In genomic region chr3:95731802-95732201, GRCm38 (mm10) we compare ENCODE assay signal across 24 mouse cellular contexts. TPM values are rescaled to one million over a fixed set of nuclear protein-coding genes. Genes with fewer than 3 reads are reported as not detected.
DNase-seq lines count a peak whose midpoint lies in the region; ATAC-seq and TF ChIP-seq lines count a peak whose summit lies in the region.
"Had no signal": no experiment of that assay in that cellular context is flagged by ENCODE, and none has a peak within 500 bp of the region (broad histone marks: within the 10 kb centered on the region; RNA-seq: fewer than 3 reads in every experiment).

No protein-coding gene starts in this region.

- DNase-seq in forebrain, postnatal 0 days = no peak
- DNase-seq in kidney, postnatal 0 days (ENCODE audit: low spot score) = no peak
- no peak for DNase-seq in kidney, postnatal 4 days
- DNase-seq in lung, postnatal 0 days (ENCODE audit: low spot score) = no peak
- no peak for DNase-seq in lung, postnatal 4 days
- DNase-seq in spleen, adult 18-20 months = no peak
- no peak for DNase-seq in embryo, embryonic 9.5 days (ENCODE audit: extremely low spot score)
- DNase-seq: adrenal gland, adult 2 months; cerebellum, adult 2 months; cerebellum, postnatal 25 days; gastrocnemius, postnatal 25 days; kidney, adult 18-20 months; thymus, adult 2 months had no signal

- H3K9me3 ChIP-seq in forebrain, postnatal 0 days (ENCODE audit: low read length) = no peaks in the 10 kb centered on the region
- H3K9me3 ChIP-seq in forebrain, embryonic 12.5 days = no peaks in the 10 kb centered on the region
- no peaks in the 10 kb centered on the region for H3K9me3 ChIP-seq in kidney, postnatal 0 days (replicated peaks; ENCODE audit: low read length)
- no peaks in the 10 kb centered on the region for H3K9me3 ChIP-seq in lung, postnatal 0 days (ENCODE audit: low read length)
- H3K9me3 ChIP-seq: embryonic facial prominence, embryonic 15.5 days; forebrain, embryonic 15.5 days; heart, embryonic 10.5 days; hindbrain, embryonic 10.5 days; limb, embryonic 12.5 days; lung, embryonic 15.5 days had no signal

- ATAC-seq in forebrain, postnatal 0 days = no peak
- no peak for ATAC-seq in forebrain, embryonic 12.5 days (ENCODE audit: low FRiP score)
- ATAC-seq in kidney, postnatal 0 days (replicated peaks; ENCODE audit: low FRiP score, low read depth) = no peak
- ATAC-seq in lung, postnatal 0 days = no peak
- ATAC-seq: CD4-positive, CD25-positive, alpha-beta regulatory T cell, adult 4 months; forebrain, embryonic 15.5 days; Patski had no signal

- H3K4me1 ChIP-seq in forebrain, postnatal 0 days (ENCODE audit: insufficient read depth) = no peaks in the 10 kb centered on the region
- no peaks in the 10 kb centered on the region for H3K4me1 ChIP-seq in forebrain, embryonic 12.5 days
- 0 out of 2 replicates have a peak, but pooled peaks cover 6% of the 10 kb centered on the region for H3K4me1 ChIP-seq in kidney, postnatal 0 days (replicated peaks; ENCODE audit: insufficient read depth, low read length)
- H3K4me1 ChIP-seq in lung, postnatal 0 days (ENCODE audit: insufficient read depth, low read depth, low read length) = peaks cover 5% of the 10 kb centered on the region; the same call in 1 of the 2 replicates
- H3K4me1 ChIP-seq: forebrain, embryonic 15.5 days; limb, embryonic 12.5 days had no signal

- peak; percentile 21; the same call in 1 of the 2 replicates for TF ChIP-seq CTCF in forebrain, postnatal 0 days (IDR thresholded peaks at IDR 0.05; ENCODE audit: low read depth)
- TF ChIP-seq CTCF in kidney, postnatal 0 days (IDR thresholded peaks at IDR 0.05; ENCODE audit: low read depth) = peak; percentile 14; the same call in 1 of the 2 replicates
- TF ChIP-seq CTCF in lung, postnatal 0 days (IDR thresholded peaks at IDR 0.05) = peak; percentile 22

- TF ChIP-seq EP300 in lung, postnatal 0 days (IDR thresholded peaks at IDR 0.05) = no peak

- no peak overlapping the region for H3K9ac ChIP-seq in forebrain, postnatal 0 days
- H3K9ac ChIP-seq in forebrain, embryonic 12.5 days = no peak overlapping the region
- no peak overlapping the region for H3K9ac ChIP-seq in kidney, postnatal 0 days (ENCODE audit: low read depth, low read length)
- no peak overlapping the region for H3K9ac ChIP-seq in lung, postnatal 0 days (replicated peaks; ENCODE audit: low read depth)
- H3K9ac ChIP-seq: embryonic facial prominence, embryonic 15.5 days; forebrain, embryonic 15.5 days; limb, embryonic 12.5 days; lung, embryonic 15.5 days had no signal

- H3K27me3 ChIP-seq in forebrain, postnatal 0 days (ENCODE audit: insufficient read depth, low read length) = no peaks in the 10 kb centered on the region
- H3K27me3 ChIP-seq in forebrain, embryonic 12.5 days = no peaks in the 10 kb centered on the region
- H3K27me3 ChIP-seq in kidney, postnatal 0 days (ENCODE audit: insufficient read depth, low read length) = no peaks in the 10 kb centered on the region
- H3K27me3 ChIP-seq in lung, postnatal 0 days (replicated peaks; ENCODE audit: insufficient read depth, low read length) = no peaks in the 10 kb centered on the region
- H3K27me3 ChIP-seq: embryonic facial prominence, embryonic 15.5 days; forebrain, embryonic 15.5 days; limb, embryonic 12.5 days; lung, embryonic 15.5 days; Patski had no signal

- H3K4me3 ChIP-seq in forebrain, postnatal 0 days (ENCODE audit: low read depth, low read length) = no peak overlapping the region
- no peak overlapping the region for H3K4me3 ChIP-seq in forebrain, embryonic 12.5 days (replicated peaks)
- no peak overlapping the region for H3K4me3 ChIP-seq in kidney, postnatal 0 days (replicated peaks; ENCODE audit: low read depth, low read length)
- H3K4me3 ChIP-seq in lung, postnatal 0 days (ENCODE audit: low read depth, low read length) = no peak overlapping the region
- H3K4me3 ChIP-seq: embryonic facial prominence, embryonic 15.5 days; forebrain, embryonic 15.5 days; heart, embryonic 10.5 days; hindbrain, embryonic 10.5 days; limb, embryonic 12.5 days; lung, embryonic 15.5 days had no signal

- WGBS in forebrain, postnatal 0 days = 93% methylated on average over 4 of the region's 4 CpGs
- WGBS in forebrain, embryonic 12.5 days = 87% methylated on average over 4 of the region's 4 CpGs
- 90% methylated on average over 4 of the region's 4 CpGs for WGBS in kidney, postnatal 0 days
- 88% methylated on average over 4 of the region's 4 CpGs for WGBS in lung, postnatal 0 days

- no peak overlapping the region for H3K4me2 ChIP-seq in forebrain, postnatal 0 days (ENCODE audit: low read depth)
- no peak overlapping the region for H3K4me2 ChIP-seq in forebrain, embryonic 12.5 days
- H3K4me2 ChIP-seq in kidney, postnatal 0 days (ENCODE audit: low read length) = no peak overlapping the region
- no peak overlapping the region for H3K4me2 ChIP-seq in lung, postnatal 0 days (replicated peaks; ENCODE audit: low read depth, low read length)
- H3K4me2 ChIP-seq: embryonic facial prominence, embryonic 15.5 days; forebrain, embryonic 15.5 days; limb, embryonic 12.5 days; liver, embryonic 11.5 days; lung, embryonic 15.5 days; midbrain, embryonic 11.5 days had no signal

- no peak overlapping the region for H3K27ac ChIP-seq in forebrain, postnatal 0 days (ENCODE audit: low read depth, low read length)
- no peak overlapping the region for H3K27ac ChIP-seq in forebrain, embryonic 12.5 days
- H3K27ac ChIP-seq in kidney, postnatal 0 days = no peak overlapping the region
- H3K27ac ChIP-seq in lung, postnatal 0 days (ENCODE audit: low read length) = no peak overlapping the region
- H3K27ac ChIP-seq: embryonic facial prominence, embryonic 15.5 days; forebrain, embryonic 15.5 days; hindbrain, embryonic 10.5 days; limb, embryonic 12.5 days had no signal

- peaks cover 19% of the 10 kb centered on the region for H3K36me3 ChIP-seq in forebrain, postnatal 0 days (ENCODE audit: insufficient read depth)
- H3K36me3 ChIP-seq in forebrain, embryonic 12.5 days (replicated peaks) = peaks cover 24% of the 10 kb centered on the region
- 0 out of 2 replicates have a peak, but pooled peaks cover 3% of the 10 kb centered on the region for H3K36me3 ChIP-seq in kidney, postnatal 0 days (ENCODE audit: insufficient read depth, low read length)
- H3K36me3 ChIP-seq in lung, postnatal 0 days (ENCODE audit: insufficient read depth, low read length) = no peaks in the 10 kb centered on the region
- H3K36me3 ChIP-seq: embryonic facial prominence, embryonic 15.5 days had no signal

RNA-seq across cellular contexts. Expression of gene Ecm1, which starts 7.6 kb away (rescaled TPM):
- total RNA-seq in forebrain, postnatal 0 days (2014; rRNA removed) = 3.3 and 4.8 TPM in 2 replicates
- polyA plus RNA-seq in forebrain, postnatal 0 days (2015; fragmentation: Nextera tagmentation; extraction: Ambion mirVana) = 8.3 and 8.7 TPM in 2 replicates
- polyA plus RNA-seq in forebrain, embryonic 12.5 days (2016; fragmentation: Nextera tagmentation; extraction: Ambion mirVana) = 13.2 and 14.5 TPM in 2 replicates
- polyA plus RNA-seq in kidney, postnatal 0 days (2015; fragmentation: Nextera tagmentation; extraction: Ambion mirVana) = 173 and 178 TPM in 2 replicates
- 94.3 and 107 TPM in 2 replicates for polyA plus RNA-seq in lung, postnatal 0 days (2015; fragmentation: Nextera tagmentation; extraction: Ambion mirVana)

RNA-seq across cellular contexts. Expression of gene Tars2, which starts 28.2 kb away (rescaled TPM):
- 40.2 and 52.6 TPM in 2 replicates for total RNA-seq in forebrain, postnatal 0 days (2014; rRNA removed)
- 36.5 and 41.2 TPM in 2 replicates for polyA plus RNA-seq in forebrain, postnatal 0 days (2015; fragmentation: Nextera tagmentation; extraction: Ambion mirVana)
- 50.1 and 53.3 TPM in 2 replicates for polyA plus RNA-seq in forebrain, embryonic 12.5 days (2016; fragmentation: Nextera tagmentation; extraction: Ambion mirVana)
- 28.7 and 34.7 TPM in 2 replicates for polyA plus RNA-seq in kidney, postnatal 0 days (2015; fragmentation: Nextera tagmentation; extraction: Ambion mirVana)
- 18.5 and 19.3 TPM in 2 replicates for polyA plus RNA-seq in lung, postnatal 0 days (2015; fragmentation: Nextera tagmentation; extraction: Ambion mirVana)

RNA-seq across cellular contexts. Expression of gene Adamtsl4, which starts 44.1 kb away (rescaled TPM):
- 0.81 and 1.8 TPM in 2 replicates for total RNA-seq in forebrain, postnatal 0 days (2014; rRNA removed)
- polyA plus RNA-seq in forebrain, postnatal 0 days (2015; fragmentation: Nextera tagmentation; extraction: Ambion mirVana) = 0.67 and 2.0 TPM in 2 replicates
- 0.65 and 1.1 TPM in 2 replicates for polyA plus RNA-seq in forebrain, embryonic 12.5 days (2016; fragmentation: Nextera tagmentation; extraction: Ambion mirVana)
- polyA plus RNA-seq in kidney, postnatal 0 days (2015; fragmentation: Nextera tagmentation; extraction: Ambion mirVana) = 3.6 TPM in 2 replicates
- 11.8 and 13.2 TPM in 2 replicates for polyA plus RNA-seq in lung, postnatal 0 days (2015; fragmentation: Nextera tagmentation; extraction: Ambion mirVana)
